Mouse (Mus musculus) spleen, adult 2 months (tissue): ENCODE data around the gene Baiap2.

Source experiments
- CTCF ChIP-seq: fragments of 200-500 bp; IDR thresholded peaks from 2 replicates; pipeline ENCODE4 v1.5.1; 2011; ENCODE audit warnings: mild to moderate bottlenecking, inconsistent platforms; ENCODE audit not compliant: insufficient read depth, insufficient read length, insufficient replicate concordance; ENCODE audit errors: extremely low read depth
- POLR2A ChIP-seq: fragments of 200-500 bp; IDR thresholded peaks from 2 replicates; pipeline ENCODE4 v1.6.1; 2011; ENCODE audit warnings: low read depth, low read length, inconsistent platforms

DNA sequence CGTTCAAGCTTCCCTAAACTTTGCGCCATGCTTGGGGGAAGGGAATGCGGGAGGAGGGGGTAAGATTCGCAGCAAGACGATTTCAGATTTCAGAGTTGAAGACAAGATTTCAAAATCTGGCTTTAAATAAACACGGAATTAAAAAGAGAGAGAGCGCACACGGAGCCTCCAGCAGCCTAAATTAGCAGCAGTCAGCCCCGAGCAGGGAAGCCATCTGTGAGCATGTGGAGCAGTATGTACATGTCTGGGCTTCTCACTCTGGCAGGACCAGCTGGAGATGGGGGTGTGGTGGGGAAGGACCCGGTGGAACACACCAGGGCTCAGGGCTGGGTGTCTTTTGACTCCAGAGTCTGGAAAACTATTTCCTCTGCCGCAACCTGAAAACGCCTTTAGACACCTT is 5.3 kb upstream of the Baiap2 start:
- TF ChIP-seq CTCF, result no peak
- TF ChIP-seq POLR2A, result no peak
